Mouse (Mus musculus) MEL (cell line): ENCODE data around the gene Casc4. TPM values are rescaled to one million over a fixed set of nuclear protein-coding genes. Genes with fewer than 3 reads are reported as not detected.

ENCODE experiments used
- DNase-seq: peaks from one replicate; pipeline ENCODE4 v3.0.0; 2011; ENCODE audit warnings: low read depth, low spot score
- H3K27ac ChIP-seq: 2 replicates; pipeline ENCODE4 v1.5.1; 2012; ENCODE audit warnings: low read depth, mild to moderate bottlenecking, control low read depth, low read length, moderate library complexity; ENCODE audit not compliant: control insufficient read depth
- H3K27me3 ChIP-seq, 2 experiments: fragments of 150-350 bp in 1 of 2; sonication (generic) in 1 of 2; 2 replicates each; pipeline ENCODE4 v1.6.1; 2012; ENCODE audit warnings: low read length in 2 of 2, mild to moderate bottlenecking in 2 of 2, improper control_type of control experiment in 1 of 2, moderate library complexity in 1 of 2; ENCODE audit not compliant: insufficient read depth in 2 of 2, control insufficient read depth in 1 of 2
- H3K36me3 ChIP-seq, 2 experiments: 2 replicates each; pipeline ENCODE4 v1.6.1; 2012 to 2014; ENCODE audit warnings: low read length in 2 of 2, improper control_type of control experiment in 1 of 2, inconsistent platforms in 1 of 2, mild to moderate bottlenecking in 1 of 2; ENCODE audit not compliant: insufficient read depth in 2 of 2, control insufficient read depth in 1 of 2
- H3K4me1 ChIP-seq, 2 experiments: fragments of 150-350 bp in 1 of 2; sonication (generic) in 1 of 2; 2 replicates each; pipeline ENCODE4 v1.6.1; 2012; ENCODE audit warnings: low read length in 2 of 2, improper control_type of control experiment in 1 of 2, mild to moderate bottlenecking in 1 of 2; ENCODE audit not compliant: insufficient read depth in 2 of 2, control insufficient read depth in 1 of 2
- H3K4me3 ChIP-seq, 2 experiments: fragments of 150-350 bp in 1 of 2; sonication (generic) in 1 of 2; 2 replicates each; pipeline ENCODE4 v1.5.1; 2012; ENCODE audit warnings: low read depth in 2 of 2, low read length in 2 of 2, mild to moderate bottlenecking in 2 of 2, moderate library complexity in 2 of 2, control low read depth in 1 of 2, improper control_type of control experiment in 1 of 2; ENCODE audit not compliant: control insufficient read depth in 1 of 2, insufficient read depth in 1 of 2
- H3K79me2 ChIP-seq: 2 replicates; pipeline ENCODE4 v1.6.1; 2012; ENCODE audit warnings: mild to moderate bottlenecking, low read length, moderate library complexity; ENCODE audit not compliant: control insufficient read depth, poor library complexity, insufficient read depth
- H3K9ac ChIP-seq: 2 replicates; pipeline ENCODE4 v1.6.1; 2012; ENCODE audit warnings: low read depth, mild to moderate bottlenecking, control low read depth, low read length, moderate library complexity; ENCODE audit not compliant: control insufficient read depth, poor library complexity, severe bottlenecking
- H3K9me3 ChIP-seq: fragments of 150-350 bp; sonication (generic); replicated peaks from 2 replicates; pipeline ENCODE4 v1.6.1; 2012; ENCODE audit warnings: mild to moderate bottlenecking, low read length, improper control_type of control experiment, moderate library complexity; ENCODE audit not compliant: insufficient read depth
- BHLHE40 ChIP-seq: IDR thresholded peaks from 2 replicates; pipeline ENCODE4 v1.6.1; 2012; ENCODE audit warnings: low read depth, mild to moderate bottlenecking, inconsistent platforms, low read length, improper control_type of control experiment, borderline replicate concordance
- CHD1 ChIP-seq: IDR thresholded peaks from 2 replicates; pipeline ENCODE4 v1.6.1; 2012; ENCODE audit warnings: low read depth, mild to moderate bottlenecking, inconsistent platforms, low read length, improper control_type of control experiment
- CHD2 ChIP-seq: IDR thresholded peaks from 2 replicates; pipeline ENCODE4 v1.6.1; 2011; ENCODE audit warnings: low read length, improper control_type of control experiment
- CTCF ChIP-seq, 3 experiments: IDR thresholded peaks in 2 of 3; conservative IDR thresholded peaks in 1 of 3; 2 replicates each; pipeline ENCODE4 v1.5.1; 2011 to 2012; ENCODE audit warnings: low read length in 3 of 3, low read depth in 2 of 3, mild to moderate bottlenecking in 2 of 3, improper control_type of control experiment in 1 of 3, inconsistent platforms in 1 of 3, mixed read lengths in 1 of 3, moderate library complexity in 1 of 3; ENCODE audit not compliant: control insufficient read depth in 1 of 3, insufficient read depth in 1 of 3, poor library complexity in 1 of 3, severe bottlenecking in 1 of 3
- ELF1 ChIP-seq: IDR thresholded peaks from 2 replicates; pipeline ENCODE4 v1.6.1; 2014; ENCODE audit warnings: low read depth, mild to moderate bottlenecking, inconsistent platforms, low read length, improper control_type of control experiment, moderate library complexity
- GABPA ChIP-seq: IDR thresholded peaks from 2 replicates; pipeline ENCODE4 v1.6.1; 2012; ENCODE audit warnings: low read depth, mild to moderate bottlenecking, inconsistent platforms, low read length, improper control_type of control experiment, moderate library complexity
- JUND ChIP-seq: IDR thresholded peaks from 2 replicates; pipeline ENCODE4 v1.6.1; 2011; ENCODE audit warnings: low read depth, mild to moderate bottlenecking, improper control_type of control experiment, low read length
- KAT2A ChIP-seq: conservative IDR thresholded peaks from 2 replicates; pipeline ENCODE4 v1.6.1; 2012; ENCODE audit warnings: low read depth, low read length, improper control_type of control experiment, inconsistent platforms
- MAFK ChIP-seq: IDR thresholded peaks from 2 replicates; pipeline ENCODE4 v1.6.1; 2011; ENCODE audit warnings: low read depth, mild to moderate bottlenecking, low read length, improper control_type of control experiment, borderline replicate concordance
- MAZ ChIP-seq: IDR thresholded peaks from 2 replicates; pipeline ENCODE4 v1.6.1; 2012; ENCODE audit warnings: low read depth, mild to moderate bottlenecking, inconsistent platforms, low read length, improper control_type of control experiment
- MXI1 ChIP-seq: IDR thresholded peaks from 2 replicates; pipeline ENCODE4 v1.6.1; 2011; ENCODE audit warnings: mild to moderate bottlenecking, low read depth, low read length, improper control_type of control experiment
- MYB ChIP-seq: IDR thresholded peaks from 2 replicates; pipeline ENCODE4 v1.6.1; 2011; ENCODE audit warnings: mild to moderate bottlenecking, low read depth, low read length, improper control_type of control experiment
- NELFE ChIP-seq: IDR thresholded peaks from 2 replicates; pipeline ENCODE4 v1.6.1; 2011; ENCODE audit warnings: low read depth, low read length, improper control_type of control experiment
- POLR2A ChIP-seq, 2 experiments: IDR thresholded peaks; 2 replicates each; pipeline ENCODE4 v1.6.1; 2011 to 2012; ENCODE audit warnings: low read length in 2 of 2, mild to moderate bottlenecking in 2 of 2, control low read depth in 1 of 2, improper control_type of control experiment in 1 of 2, low read depth in 1 of 2, moderate library complexity in 1 of 2; ENCODE audit not compliant: control insufficient read depth in 1 of 2, insufficient read depth in 1 of 2, poor library complexity in 1 of 2
- POLR2AphosphoS2 ChIP-seq: IDR thresholded peaks from 2 replicates; pipeline ENCODE4 v1.6.1; 2011; ENCODE audit warnings: low read length, improper control_type of control experiment
- POLR2AphosphoS5 ChIP-seq: IDR thresholded peaks from 2 replicates; pipeline ENCODE4 v1.6.1; 2012; ENCODE audit warnings: low read depth, borderline replicate concordance, mild to moderate bottlenecking, inconsistent platforms, low read length, moderate library complexity, mixed read lengths
- RAD21 ChIP-seq: IDR thresholded peaks from 2 replicates; pipeline ENCODE4 v1.6.1; 2011; ENCODE audit warnings: mild to moderate bottlenecking, low read depth, low read length, improper control_type of control experiment
- RCOR1 ChIP-seq: IDR thresholded peaks from 2 replicates; pipeline ENCODE4 v1.6.1; 2012; ENCODE audit warnings: low read depth, mild to moderate bottlenecking, inconsistent platforms, low read length, improper control_type of control experiment
- TAL1 ChIP-seq: IDR thresholded peaks from 2 replicates; pipeline ENCODE4 v1.6.1; 2012; ENCODE audit warnings: mild to moderate bottlenecking, inconsistent platforms, low read length, moderate library complexity, mixed read lengths
- TBP ChIP-seq: IDR thresholded peaks from 2 replicates; pipeline ENCODE4 v1.8.0; 2011; ENCODE audit warnings: low read depth, low read length, improper control_type of control experiment
- TCF12 ChIP-seq: IDR thresholded peaks from 2 replicates; pipeline ENCODE4 v1.6.1; 2014; ENCODE audit warnings: low read depth, mild to moderate bottlenecking, inconsistent platforms, low read length, improper control_type of control experiment, moderate library complexity
- UBTF ChIP-seq: IDR thresholded peaks from 2 replicates; pipeline ENCODE4 v1.6.1; 2012; ENCODE audit warnings: low read depth, mild to moderate bottlenecking, inconsistent platforms, low read length, improper control_type of control experiment, moderate library complexity, borderline replicate concordance; ENCODE audit not compliant: insufficient read depth
- USF1 ChIP-seq: IDR thresholded peaks from 2 replicates; pipeline ENCODE4 v1.6.1; 2014; ENCODE audit warnings: low read depth, mild to moderate bottlenecking, inconsistent platforms, low read length, improper control_type of control experiment, moderate library complexity
- USF2 ChIP-seq, 2 experiments: IDR thresholded peaks; 2 replicates each; pipeline ENCODE4 v1.6.1; 2011 to 2012; ENCODE audit warnings: improper control_type of control experiment in 2 of 2, low read length in 2 of 2, borderline replicate concordance in 1 of 2, inconsistent platforms in 1 of 2, low read depth in 1 of 2, mild to moderate bottlenecking in 1 of 2; ENCODE audit not compliant: insufficient read depth in 1 of 2
- ZMIZ1 ChIP-seq: IDR thresholded peaks from 2 replicates; pipeline ENCODE4 v1.6.1; 2012; ENCODE audit warnings: low read depth, mild to moderate bottlenecking, inconsistent platforms, low read length, improper control_type of control experiment, moderate library complexity
- ZNF384 ChIP-seq: IDR thresholded peaks from 2 replicates; pipeline ENCODE4 v1.6.1; 2012; ENCODE audit warnings: low read depth, mild to moderate bottlenecking, inconsistent platforms, low read length, improper control_type of control experiment
- polyA plus RNA-seq, 2 experiments: library from polyadenylated mRNA; stranded (reverse) in 1 of 2; unstranded in 1 of 2; fragments of >175 nt in 1 of 2; fragments of >200 nt in 1 of 2; gene quantifications; 2 replicates each; pipeline versions ENCODE4 v1.2.1 to v1.2.4; 2012; ENCODE audit warnings: low replicate concordance in 2 of 2, low read depth in 1 of 2; ENCODE audit not compliant: insufficient read length in 2 of 2, insufficient read depth in 1 of 2, missing spikeins in 1 of 2
- total RNA-seq: library from RNA; depleted of rRNA; stranded (reverse); fragments of 300-350 nt; gene quantifications from 2 replicates; pipeline ENCODE4 v1.2.3, GENCODE M21; 2012

The Casc4 gene
- total and polyA plus RNA-seq, 3 experiments = 26.0 to 124 (median 30.1) TPM

DNA sequence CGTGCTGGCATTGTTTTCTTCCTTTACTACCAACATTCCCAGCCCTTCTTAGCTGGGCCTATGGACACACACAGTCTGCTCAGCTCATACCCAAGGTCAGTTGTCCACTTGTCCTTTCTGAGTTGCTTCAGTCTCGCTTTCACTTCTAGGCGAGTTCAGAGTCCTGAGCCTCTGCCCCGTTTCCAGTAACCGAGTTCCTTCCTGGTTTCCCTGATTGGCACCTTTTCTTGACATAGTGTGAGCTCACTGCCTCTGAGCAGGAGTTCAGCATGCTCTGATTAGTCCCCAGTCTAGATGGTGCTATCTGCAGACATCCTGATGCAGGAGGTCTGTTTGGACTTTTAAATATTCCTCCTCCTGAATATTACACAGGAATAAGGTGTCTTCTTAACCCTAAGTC, 42.1 kb upstream of the Casc4 start:
- TF ChIP-seq ELF1 (no peak), BHLHE40 (no peak), MAFK (no peak), MYB (no peak), CHD1 (no peak), MXI1 (no peak)
- Histone ChIP-seq H3K27ac (no peak overlapping the region), H3K9me3 (no peaks in the 10 kb centered on the region), H3K4me1 (no peaks in the 10 kb centered on the region), H3K36me3 (no peaks in the 10 kb centered on the region), H3K27me3 (peaks cover 0 to 6% of the 10 kb centered on the region in 2 experiments; a peak in 3 of 4 replicates), H3K79me2 (no peaks in the 10 kb centered on the region), H3K4me3 (no peak overlapping the region), H3K9ac (no peak overlapping the region)
- DNase-seq = no peak

DNA sequence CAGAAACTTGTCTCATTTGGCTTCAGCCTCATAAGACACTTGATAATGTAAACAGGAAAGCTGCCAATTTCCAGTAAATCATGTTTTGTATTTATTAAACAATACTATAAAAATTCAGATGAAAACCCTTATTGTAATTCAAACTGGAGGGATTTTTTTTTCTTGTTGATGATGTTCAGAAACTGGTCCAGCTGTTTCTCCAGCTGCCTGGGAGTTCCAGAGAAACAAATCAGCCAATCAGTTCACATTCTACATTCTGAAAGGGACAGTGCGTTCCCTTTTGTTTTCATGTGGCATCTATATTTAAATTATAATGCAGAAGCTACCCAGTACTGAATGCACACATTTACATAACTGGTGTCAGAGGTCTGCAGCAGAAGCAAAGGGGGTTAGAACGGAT, 40.6 kb upstream of the Casc4 start:
- Histone ChIP-seq H3K9ac (no peak overlapping the region), H3K4me1 (no peaks in the 10 kb centered on the region)

DNA sequence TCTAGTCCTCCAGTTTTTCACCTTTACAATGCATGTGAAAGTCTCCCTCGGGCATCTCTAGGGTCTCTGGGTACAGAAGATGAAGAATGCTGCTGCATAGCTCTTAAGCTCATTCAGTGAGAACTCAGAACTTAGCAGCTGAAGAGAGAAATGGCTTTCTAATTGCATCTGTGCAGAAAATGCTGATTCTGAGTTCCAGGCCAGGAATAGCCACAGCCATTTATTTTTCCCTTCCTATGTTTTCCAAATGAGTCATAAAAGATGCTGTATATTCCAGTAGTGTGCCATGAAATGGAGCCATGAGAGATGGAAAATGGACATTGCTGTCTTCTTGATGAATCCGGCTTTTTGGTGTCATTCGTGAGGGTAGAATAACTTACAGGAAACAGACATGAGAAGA, 38.4 kb upstream of the Casc4 start:
- H3K79me2 ChIP-seq = no peaks in the 10 kb centered on the region
- H3K27me3 ChIP-seq = peaks cover 0 to 6% of the 10 kb centered on the region in 2 experiments; a peak in 2 of 4 replicates
- H3K4me3 ChIP-seq = no peak overlapping the region
- TF ChIP-seq TBP (no peak), USF1 (no peak), UBTF (no peak), CTCF (IDR thresholded peaks at IDR 0.05 in 2 of 3, conservative IDR thresholded peaks at IDR 0.05 in 1 of 3; ENCODE audit: control insufficient read depth in 1 of 3, insufficient read depth in 1 of 3, low read depth in 2 of 3, low read length in 3 of 3, poor library complexity in 1 of 3, severe bottlenecking in 1 of 3) (no peak), GABPA (no peak), USF2 (IDR thresholded peaks at IDR 0.05; ENCODE audit: borderline replicate concordance in 1 of 2, insufficient read depth in 1 of 2, low read depth in 1 of 2, low read length in 2 of 2) (no peak), JUND (no peak), POLR2AphosphoS5 (no peak), KAT2A (no peak)
- DNase-seq = no peak
- H3K9me3 ChIP-seq = no peaks in the 10 kb centered on the region
- no peak overlapping the region for H3K9ac ChIP-seq
- 0 out of 4 replicates have a peak, but pooled peaks cover 0 to 2% of the 10 kb centered on the region in 2 experiments for H3K4me1 ChIP-seq
- no peak overlapping the region for H3K27ac ChIP-seq
- no peaks in the 10 kb centered on the region for H3K36me3 ChIP-seq

More for the DNA sequence above, 40.6 kb upstream of the Casc4 start:
- H3K9me3 ChIP-seq = no peaks in the 10 kb centered on the region
- TF ChIP-seq TCF12 (no peak), RAD21 (no peak), MAZ (no peak), NELFE (no peak), RCOR1 (no peak), JUND (no peak), KAT2A (no peak), CHD2 (no peak), ZNF384 (no peak), POLR2AphosphoS5 (no peak), TAL1 (no peak), POLR2A (IDR thresholded peaks at IDR 0.05; ENCODE audit: control insufficient read depth in 1 of 2, insufficient read depth in 1 of 2, low read depth in 1 of 2, low read length in 2 of 2, poor library complexity in 1 of 2) (no peak), POLR2AphosphoS2 (no peak), ZMIZ1 (no peak), CHD1 (no peak), CTCF (IDR thresholded peaks at IDR 0.05 in 2 of 3, conservative IDR thresholded peaks at IDR 0.05 in 1 of 3; ENCODE audit: control insufficient read depth in 1 of 3, insufficient read depth in 1 of 3, low read depth in 2 of 3, low read length in 3 of 3, poor library complexity in 1 of 3, severe bottlenecking in 1 of 3) (no peak)
- TF ChIP-seq, all 39 proteins: peak for 0
- no peak overlapping the region for H3K4me3 ChIP-seq
- H3K36me3 ChIP-seq = no peaks in the 10 kb centered on the region
- peaks cover 0 to 6% of the 10 kb centered on the region in 2 experiments; a peak in 3 of 4 replicates for H3K27me3 ChIP-seq
- no peak overlapping the region for H3K27ac ChIP-seq
- H3K79me2 ChIP-seq = no peaks in the 10 kb centered on the region
- DNase-seq = no peak
